Mouse (Mus musculus): ENCODE results near the gene Tpk1. TPM values are rescaled to one million over a fixed set of nuclear protein-coding genes. Genes with fewer than 3 reads are reported as not detected.

The Tpk1 gene
- polyA plus RNA-seq, 1 experiment from 2014 or later, result 8.9 TPM

- WGBS, result 77% methylated on average over 1 of the region's 1 CpGs
- no peaks in the 10 kb centered on the region for H3K4me1 ChIP-seq
- H3K9me3 ChIP-seq (replicated peaks), result no peaks in the 10 kb centered on the region
- H3K36me3 ChIP-seq, result no peaks in the 10 kb centered on the region
- no peak for ATAC-seq (ENCODE audit: insufficient number of reproducible peaks, low FRiP score, low TSS enrichment, low read depth)
- no peak overlapping the region for H3K27ac ChIP-seq (replicated peaks)
- H3K9ac ChIP-seq, result no peak overlapping the region
- no peak overlapping the region for H3K4me2 ChIP-seq (replicated peaks)
- H3K27me3 ChIP-seq, result no peaks in the 10 kb centered on the region
- no peak overlapping the region for H3K4me3 ChIP-seq (replicated peaks)
Measured at GRCm38 (mm10) chr6:43551410-43551809, 114.7 kb downstream of the Tpk1 start.

- 64% methylated on average over 1 of the region's 1 CpGs for whole genome bisulfite sequencing
- Histone ChIP-seq H3K4me3 (replicated peaks) (no peak overlapping the region), H3K27me3 (no peaks in the 10 kb centered on the region), H3K4me2 (replicated peaks) (no peak overlapping the region), H3K9me3 (replicated peaks) (no peaks in the 10 kb centered on the region), H3K9ac (no peak overlapping the region), H3K4me1 (no peaks in the 10 kb centered on the region), H3K36me3 (no peaks in the 10 kb centered on the region), H3K27ac (replicated peaks) (no peak overlapping the region)
- no peak for ATAC-seq (ENCODE audit: insufficient number of reproducible peaks, low FRiP score, low TSS enrichment, low read depth)
Measured at GRCm38 (mm10) chr6:43546537-43546936, 119.5 kb downstream of the Tpk1 start.

DNA sequence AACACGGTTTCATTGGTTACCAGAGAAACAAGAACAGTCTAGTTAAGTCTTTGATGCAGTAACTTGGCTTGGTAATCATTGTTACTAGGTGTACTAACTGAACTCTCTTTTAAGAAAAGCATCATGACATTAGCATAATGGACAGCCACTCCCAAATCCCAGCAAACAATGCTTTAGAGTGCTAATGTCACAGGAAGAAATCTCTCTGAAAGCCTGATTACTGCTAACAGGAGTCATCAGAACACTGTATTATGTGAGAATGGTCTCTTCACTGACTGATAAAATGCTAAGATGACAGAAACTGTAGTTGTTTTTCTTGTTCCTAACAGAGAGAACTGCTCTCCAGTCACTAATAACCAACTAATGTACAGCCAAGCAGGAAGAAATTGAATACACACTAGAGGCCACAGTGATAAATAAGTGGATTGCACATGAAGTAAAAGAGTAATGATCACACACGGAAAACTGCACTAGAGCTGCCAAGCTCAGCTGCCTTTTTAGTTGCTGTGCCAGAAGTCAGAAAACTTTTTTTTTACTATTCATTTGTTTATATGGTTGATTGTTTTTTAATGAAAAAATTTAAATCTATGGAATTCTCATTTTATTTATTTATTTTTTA, 128.7 kb downstream of the Tpk1 start:
- ATAC-seq (ENCODE audit: insufficient number of reproducible peaks, low FRiP score, low TSS enrichment, low read depth), result no peak
- no peaks in the 10 kb centered on the region for H3K4me1 ChIP-seq

DNA sequence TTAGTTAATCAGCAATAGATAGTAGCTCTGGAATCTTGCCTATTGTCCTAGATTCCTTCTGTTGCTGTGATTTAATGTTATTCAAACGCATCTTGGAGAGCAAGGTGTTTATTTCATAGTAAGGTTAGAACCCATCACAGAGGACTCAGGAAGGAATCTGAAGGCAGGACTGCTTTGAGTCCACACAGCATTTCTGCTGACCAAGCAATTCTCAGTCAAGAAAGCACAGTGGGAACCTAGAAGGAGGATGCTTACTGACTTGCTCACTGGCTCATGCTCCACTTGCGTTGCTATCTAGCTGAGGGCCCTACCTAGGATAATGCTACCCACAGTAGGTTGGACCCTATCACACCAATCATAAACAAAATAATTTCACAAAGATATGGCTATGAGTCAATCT, 130.6 kb downstream of the Tpk1 start:
- Histone ChIP-seq H3K27ac (replicated peaks) (no peak overlapping the region), H3K4me2 (replicated peaks) (no peak overlapping the region), H3K9me3 (replicated peaks) (no peaks in the 10 kb centered on the region), H3K4me1 (no peaks in the 10 kb centered on the region), H3K4me3 (replicated peaks) (no peak overlapping the region), H3K36me3 (no peaks in the 10 kb centered on the region), H3K27me3 (no peaks in the 10 kb centered on the region), H3K9ac (no peak overlapping the region)
- WGBS, result 93% methylated on average over 2 of the region's 2 CpGs
- no peak for ATAC-seq (ENCODE audit: insufficient number of reproducible peaks, low FRiP score, low TSS enrichment, low read depth)

More for the DNA sequence above, 128.7 kb downstream of the Tpk1 start:
- no peak overlapping the region for H3K4me3 ChIP-seq (replicated peaks)
- 60% methylated on average over 2 of the region's 2 CpGs for WGBS
- H3K4me2 ChIP-seq (replicated peaks), result no peak overlapping the region
- H3K27ac ChIP-seq (replicated peaks), result no peak overlapping the region
- H3K9ac ChIP-seq, result no peak overlapping the region
- no peaks in the 10 kb centered on the region for H3K9me3 ChIP-seq (replicated peaks)
- no peaks in the 10 kb centered on the region for H3K27me3 ChIP-seq
- no peaks in the 10 kb centered on the region for H3K36me3 ChIP-seq

GRCm38 (mm10) chr6:43533323-43533722, 132.8 kb downstream of the Tpk1 start:
- H3K36me3 ChIP-seq, result no peaks in the 10 kb centered on the region

GRCm38 (mm10) chr6:43532822-43533221, 133.3 kb downstream of the Tpk1 start:
- Histone ChIP-seq H3K27ac (replicated peaks) (no peak overlapping the region), H3K9ac (no peak overlapping the region), H3K27me3 (no peaks in the 10 kb centered on the region), H3K36me3 (no peaks in the 10 kb centered on the region), H3K4me2 (replicated peaks) (no peak overlapping the region), H3K4me3 (replicated peaks) (no peak overlapping the region), H3K4me1 (no peaks in the 10 kb centered on the region), H3K9me3 (replicated peaks) (no peaks in the 10 kb centered on the region)
- no peak for ATAC-seq (ENCODE audit: insufficient number of reproducible peaks, low FRiP score, low TSS enrichment, low read depth)
- 85% methylated on average over 3 of the region's 3 CpGs for WGBS

More at GRCm38 (mm10) chr6:43533323-43533722, 132.8 kb downstream of the Tpk1 start:
- no peak overlapping the region for H3K4me2 ChIP-seq (replicated peaks)
- H3K9ac ChIP-seq, result no peak overlapping the region
- H3K4me3 ChIP-seq (replicated peaks), result no peak overlapping the region
- ATAC-seq (ENCODE audit: insufficient number of reproducible peaks, low FRiP score, low TSS enrichment, low read depth), result no peak
- H3K27me3 ChIP-seq, result no peaks in the 10 kb centered on the region
- H3K4me1 ChIP-seq, result no peaks in the 10 kb centered on the region
- no peak overlapping the region for H3K27ac ChIP-seq (replicated peaks)
- no peaks in the 10 kb centered on the region for H3K9me3 ChIP-seq (replicated peaks)

DNA sequence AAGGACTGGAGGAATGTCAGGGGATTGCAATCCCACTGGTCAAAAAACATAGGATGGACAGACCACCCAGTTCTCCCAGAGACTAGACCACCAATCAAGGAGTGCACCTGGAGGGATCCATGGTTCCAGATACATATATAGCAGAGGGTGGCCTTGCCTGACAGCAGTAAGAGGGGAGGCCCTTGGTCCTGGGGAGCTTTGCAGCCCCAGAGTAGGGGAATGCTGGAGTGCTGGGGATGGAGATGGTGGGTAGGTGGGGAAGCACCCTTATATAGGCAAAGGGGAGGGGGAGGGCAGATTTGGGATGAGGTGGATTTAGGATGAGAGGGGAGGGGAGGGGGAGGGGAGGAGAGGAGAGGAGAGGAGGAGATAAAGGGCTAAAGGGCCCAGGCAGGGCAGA, 134.1 kb downstream of the Tpk1 start:
- H3K4me1 ChIP-seq, result no peaks in the 10 kb centered on the region
- H3K9me3 ChIP-seq (replicated peaks), result no peaks in the 10 kb centered on the region
- H3K4me2 ChIP-seq (replicated peaks), result no peak overlapping the region
- H3K27ac ChIP-seq (replicated peaks), result no peak overlapping the region
- no peak overlapping the region for H3K4me3 ChIP-seq (replicated peaks)
- H3K36me3 ChIP-seq, result no peaks in the 10 kb centered on the region
- ATAC-seq (ENCODE audit: insufficient number of reproducible peaks, low FRiP score, low TSS enrichment, low read depth), result no peak
- H3K27me3 ChIP-seq, result no peaks in the 10 kb centered on the region
- H3K9ac ChIP-seq, result no peak overlapping the region

DNA sequence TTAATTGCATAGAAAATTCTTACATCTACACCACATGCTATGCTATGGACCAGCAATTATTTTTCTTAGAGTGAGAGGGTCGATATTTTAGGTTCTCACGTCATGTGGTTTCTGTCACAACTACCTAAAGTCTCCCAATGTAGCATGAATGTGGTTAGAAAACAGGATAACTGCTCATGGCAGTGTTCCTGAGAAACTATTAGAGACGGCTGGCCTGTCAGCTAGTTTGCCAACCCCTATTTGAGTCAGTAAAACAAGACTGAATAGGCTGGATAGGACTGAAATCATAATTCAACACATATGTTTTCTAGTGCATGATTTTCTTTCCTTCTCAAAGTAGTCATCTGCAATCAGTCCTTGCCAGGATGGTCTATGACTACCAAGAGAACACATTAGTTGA, 137.1 kb downstream of the Tpk1 start:
- Histone ChIP-seq H3K9ac (no peak overlapping the region), H3K9me3 (replicated peaks) (no peaks in the 10 kb centered on the region), H3K27me3 (no peaks in the 10 kb centered on the region), H3K4me2 (replicated peaks) (no peak overlapping the region), H3K4me3 (replicated peaks) (no peak overlapping the region), H3K27ac (replicated peaks) (peak overlapping the region; percentile 29; the same call in 1 of the 2 replicates), H3K36me3 (no peaks in the 10 kb centered on the region), H3K4me1 (no peaks in the 10 kb centered on the region)
- ATAC-seq (ENCODE audit: insufficient number of reproducible peaks, low FRiP score, low TSS enrichment, low read depth), result peak; percentile 54; the same call in 1 of the 2 replicates
- WGBS, result 36% methylated on average over 3 of the region's 3 CpGs

DNA sequence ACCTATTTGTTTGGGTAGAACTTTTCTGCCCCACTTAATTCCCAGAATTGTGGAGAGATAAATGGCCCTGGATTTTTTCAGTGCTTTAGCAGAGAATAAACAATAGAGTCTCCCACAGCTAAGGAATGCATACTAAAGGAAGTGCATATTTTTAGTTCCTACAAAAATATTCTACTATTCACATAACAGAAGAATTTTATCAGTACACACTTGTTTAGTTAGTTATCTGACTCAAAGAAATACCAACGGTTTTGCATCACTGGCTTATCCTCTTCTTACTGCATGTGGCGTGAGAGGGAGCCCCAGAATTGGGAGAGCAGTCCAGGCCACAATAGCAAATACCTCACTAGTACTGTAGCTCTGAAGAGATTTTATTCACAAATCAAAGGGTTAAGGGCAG, 141.1 kb downstream of the Tpk1 start:
- Histone ChIP-seq H3K9ac (no peak overlapping the region), H3K4me3 (replicated peaks) (no peak overlapping the region), H3K27ac (replicated peaks) (no peak overlapping the region), H3K4me1 (no peaks in the 10 kb centered on the region), H3K36me3 (no peaks in the 10 kb centered on the region), H3K4me2 (replicated peaks) (no peak overlapping the region), H3K27me3 (no peaks in the 10 kb centered on the region), H3K9me3 (replicated peaks) (no peaks in the 10 kb centered on the region)
- 66% methylated on average over 2 of the region's 2 CpGs for WGBS
- ATAC-seq (ENCODE audit: insufficient number of reproducible peaks, low FRiP score, low TSS enrichment, low read depth), result no peak

GRCm38 (mm10) chr6:43522046-43522445, 144.0 kb downstream of the Tpk1 start:
- no peaks in the 10 kb centered on the region for H3K36me3 ChIP-seq
- no peak overlapping the region for H3K9ac ChIP-seq
- no peaks in the 10 kb centered on the region for H3K4me1 ChIP-seq
- H3K27ac ChIP-seq (replicated peaks), result no peak overlapping the region
- no peaks in the 10 kb centered on the region for H3K27me3 ChIP-seq
- H3K9me3 ChIP-seq (replicated peaks), result no peaks in the 10 kb centered on the region
- H3K4me3 ChIP-seq (replicated peaks), result no peak overlapping the region
- 28% methylated on average over 1 of the region's 1 CpGs for WGBS
- H3K4me2 ChIP-seq (replicated peaks), result no peak overlapping the region
- no peak for ATAC-seq (ENCODE audit: insufficient number of reproducible peaks, low FRiP score, low TSS enrichment, low read depth)

DNA sequence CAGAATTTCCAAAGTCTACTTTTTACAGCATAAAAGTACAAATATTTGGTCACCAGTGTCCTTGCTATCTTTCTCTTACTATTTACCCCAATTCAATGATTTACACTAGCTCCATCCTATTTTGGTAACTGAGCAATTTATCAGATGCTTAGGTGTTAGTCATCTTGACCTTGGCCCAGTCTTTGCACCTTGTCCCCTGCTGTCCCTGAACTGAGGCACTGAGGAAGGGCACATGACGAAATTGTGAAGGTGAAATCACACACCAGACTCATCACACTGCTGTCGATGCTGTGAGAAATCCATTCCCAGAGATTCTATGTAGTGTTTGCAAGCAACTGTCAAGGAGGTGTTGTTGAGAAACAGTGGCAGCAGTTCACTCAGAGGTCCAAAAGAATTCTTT, 145.9 kb downstream of the Tpk1 start:
- Histone ChIP-seq H3K9ac (no peak overlapping the region), H3K27ac (replicated peaks) (no peak overlapping the region), H3K9me3 (replicated peaks) (no peaks in the 10 kb centered on the region), H3K27me3 (no peaks in the 10 kb centered on the region), H3K4me1 (no peaks in the 10 kb centered on the region), H3K36me3 (no peaks in the 10 kb centered on the region), H3K4me2 (replicated peaks) (no peak overlapping the region), H3K4me3 (replicated peaks) (no peak overlapping the region)
- no peak for ATAC-seq (ENCODE audit: insufficient number of reproducible peaks, low FRiP score, low TSS enrichment, low read depth)
- 77% methylated on average over 2 of the region's 2 CpGs for WGBS

GRCm38 (mm10) chr6:43518378-43518777, 147.7 kb downstream of the Tpk1 start:
- Histone ChIP-seq H3K9me3 (replicated peaks) (no peaks in the 10 kb centered on the region), H3K27ac (replicated peaks) (no peak overlapping the region), H3K4me1 (no peaks in the 10 kb centered on the region), H3K9ac (no peak overlapping the region), H3K36me3 (no peaks in the 10 kb centered on the region), H3K4me2 (replicated peaks) (no peak overlapping the region), H3K4me3 (replicated peaks) (no peak overlapping the region), H3K27me3 (no peaks in the 10 kb centered on the region)
- no peak for ATAC-seq (ENCODE audit: insufficient number of reproducible peaks, low FRiP score, low TSS enrichment, low read depth)

Measured in embryonic facial prominence, embryonic 15.5 days (tissue).